Mouse (Mus musculus) G1E (cell line): Measurements from ENCODE around the gene Naglu. TPM values are rescaled to one million over a fixed set of nuclear protein-coding genes. Genes with fewer than 3 reads are reported as not detected.

Source experiments
- ATAC-seq: 2 replicates; pipeline ENCODE4 v1.8.0; 2016; ENCODE audit warnings: mild to moderate bottlenecking; ENCODE audit not compliant: insufficient number of reproducible peaks, poor library complexity, low FRiP score, severe bottlenecking; ENCODE audit errors: extremely low read depth
- DNase-seq: peaks from one replicate; pipeline ENCODE4 v3.0.0; 2012; ENCODE audit warnings: low spot score
- H3K27me3 ChIP-seq: 2 replicates; pipeline ENCODE4 v1.6.1; 2012; ENCODE audit warnings: mild to moderate bottlenecking, low read length, inconsistent platforms; ENCODE audit not compliant: insufficient read depth
- H3K36me3 ChIP-seq: replicated peaks from 2 replicates; pipeline ENCODE3; 2012; ENCODE audit warnings: mild to moderate bottlenecking, inconsistent platforms
- H3K4me1 ChIP-seq: 2 replicates; pipeline ENCODE4 v1.6.1; 2012; ENCODE audit warnings: low read depth, low read length, inconsistent platforms, mixed read lengths; ENCODE audit not compliant: insufficient read depth
- H3K4me3 ChIP-seq: 2 replicates; pipeline ENCODE4 v1.5.1; 2012; ENCODE audit warnings: low read depth, mild to moderate bottlenecking, inconsistent platforms, low read length, moderate library complexity, mixed read lengths
- H3K9me3 ChIP-seq: replicated peaks from 2 replicates; pipeline ENCODE4 v1.6.1; 2012; ENCODE audit warnings: inconsistent platforms
- CTCF ChIP-seq: IDR thresholded peaks from 2 replicates; pipeline ENCODE4 v1.5.1; 2012; ENCODE audit warnings: low read depth, low read length, inconsistent platforms, mixed read lengths
- GATA1 ChIP-seq: IDR thresholded peaks from 2 replicates; pipeline ENCODE4 v1.6.1; 2012; ENCODE audit warnings: borderline replicate concordance, low read length, inconsistent platforms, mixed read lengths
- GATA2 ChIP-seq: IDR thresholded peaks from 2 replicates; pipeline ENCODE4 v1.6.1; 2012; ENCODE audit warnings: low read depth, low read length, inconsistent platforms, borderline replicate concordance
- POLR2AphosphoS5 ChIP-seq: IDR thresholded peaks from 2 replicates; pipeline ENCODE4 v1.6.1; 2012; ENCODE audit warnings: low read depth, low read length, inconsistent platforms; ENCODE audit not compliant: insufficient replicate concordance
- TAL1 ChIP-seq: conservative IDR thresholded peaks from 2 replicates; pipeline ENCODE4 v1.6.1; 2012; ENCODE audit warnings: low read depth, low read length, inconsistent platforms, mixed read lengths
- polyA plus RNA-seq: library from polyadenylated mRNA; stranded (reverse); fragments of >175 nt; gene quantifications from 2 replicates; pipeline ENCODE4 v1.2.3, GENCODE M21; 2012
- total RNA-seq, 2 experiments: library from RNA; stranded (forward) in 1 of 2; stranded (reverse) in 1 of 2; fragments of 200-1000 nt in 1 of 2; fragments of >200 nt in 1 of 2; fragmentation: Nextera tagmentation in 1 of 2; gene quantifications; 2 replicates each; pipeline ENCODE4 v1.2.3; 2014 to 2017

The Naglu gene
- total and polyA plus RNA-seq, 3 experiments = 6.3 to 14.2 (median 6.4) TPM

DNA sequence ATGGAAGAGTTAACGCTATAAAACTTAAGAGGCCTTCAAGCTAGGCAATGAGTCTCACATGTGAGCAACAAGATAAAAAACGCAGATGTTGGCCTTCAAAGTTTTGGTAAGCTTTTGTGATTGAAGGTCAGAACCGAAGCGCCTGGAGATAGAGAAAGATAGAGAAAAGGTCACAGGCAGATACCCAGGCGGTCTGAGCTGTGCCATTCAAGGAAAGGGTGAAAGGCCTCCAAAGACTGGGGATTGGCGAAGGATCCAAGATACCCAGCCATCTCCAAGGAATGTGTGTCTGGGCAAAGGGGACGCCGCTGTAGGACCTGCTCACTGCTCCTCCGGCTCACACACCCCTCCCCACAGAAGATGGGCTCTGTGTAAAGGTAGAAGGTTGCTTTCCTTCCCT lies 4.8 kb upstream of the Naglu start:
- Histone ChIP-seq H3K4me3 (no peak overlapping the region), H3K27me3 (no peaks in the 10 kb centered on the region), H3K36me3 (peaks cover 38% of the 10 kb centered on the region), H3K9me3 (no peaks in the 10 kb centered on the region), H3K4me1 (peaks cover 62% of the 10 kb centered on the region)
- DNase-seq (no peak), ATAC-seq (no peak)
- TF ChIP-seq GATA1 (no peak), GATA2 (no peak), CTCF (no peak), TAL1 (no peak), POLR2AphosphoS5 (no peak)

DNA sequence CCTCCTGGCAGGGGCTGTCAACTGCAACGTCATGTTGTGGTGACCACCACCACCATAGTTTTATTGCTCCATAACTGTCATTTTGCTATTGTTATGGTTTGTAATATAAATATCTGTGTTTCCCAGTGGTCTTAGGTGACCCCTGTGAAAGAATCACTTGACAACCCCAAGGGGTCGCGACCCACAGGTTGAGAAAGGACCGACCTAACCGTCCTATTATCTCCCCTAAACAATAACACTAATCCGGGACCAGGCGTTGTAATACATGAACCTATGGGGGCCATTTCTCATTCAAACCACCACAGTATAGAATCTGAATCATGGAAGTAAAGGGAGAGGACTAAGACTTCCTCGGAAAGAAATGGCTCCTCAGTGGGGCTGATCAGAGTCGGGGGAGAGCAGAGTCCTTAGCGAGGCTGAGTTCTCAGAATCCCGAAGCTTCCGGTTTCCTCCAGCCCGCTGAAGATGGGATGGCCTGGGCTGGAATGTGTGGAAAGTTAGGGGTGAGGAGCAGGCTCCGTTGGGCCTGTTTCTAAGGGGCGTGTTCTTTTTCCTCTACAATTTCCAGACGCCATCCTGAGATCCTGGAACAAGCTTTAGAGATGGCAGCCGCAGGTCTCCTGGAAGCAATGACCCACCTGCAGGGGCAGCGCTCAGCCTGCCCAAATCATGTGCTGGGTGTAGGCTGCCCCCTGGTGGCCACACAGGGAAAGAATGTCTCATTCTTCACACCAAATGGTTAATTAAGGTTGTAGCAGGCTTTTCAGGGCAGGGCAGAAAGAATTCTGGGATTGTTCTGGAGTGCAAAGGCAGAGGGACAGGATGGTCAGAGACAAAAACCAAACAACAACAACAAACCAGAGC lies 3.0 kb upstream of the Naglu start:
- Histone ChIP-seq H3K4me3 (peak overlapping the region; percentile 49; the same call in 1 of the 2 replicates), H3K9me3 (no peaks in the 10 kb centered on the region), H3K4me1 (peaks cover 70% of the 10 kb centered on the region), H3K36me3 (peaks cover 24% of the 10 kb centered on the region), H3K27me3 (peaks cover 8% of the 10 kb centered on the region; the same call in 1 of the 2 replicates)
- DNase-seq (peak; percentile 28), ATAC-seq (no peak)
- no peak for TF ChIP-seq TAL1
- peak; percentile 83 for TF ChIP-seq CTCF

DNA sequence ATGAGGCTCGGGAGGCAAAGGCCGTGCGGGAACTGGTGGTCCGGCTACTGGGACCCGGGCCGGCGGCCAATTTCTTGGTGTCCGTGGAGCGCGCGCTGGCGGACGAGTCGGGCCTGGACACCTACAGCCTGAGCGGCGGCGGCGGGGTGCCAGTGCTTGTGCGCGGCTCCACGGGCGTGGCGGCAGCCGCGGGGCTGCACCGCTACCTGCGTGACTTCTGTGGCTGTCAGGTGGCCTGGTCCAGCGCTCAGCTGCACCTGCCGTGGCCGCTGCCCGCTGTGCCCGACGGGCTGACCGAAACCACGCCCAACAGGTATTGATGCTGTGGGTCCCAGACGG lies 346 bp downstream of the Naglu start:
- Histone ChIP-seq H3K36me3 (peaks cover 20% of the 10 kb centered on the region), H3K9me3 (no peaks in the 10 kb centered on the region), H3K27me3 (peaks cover 18% of the 10 kb centered on the region; the same call in 1 of the 2 replicates), H3K4me1 (peaks cover 47% of the 10 kb centered on the region), H3K4me3 (peak overlapping the region; percentile 89)
- ATAC-seq (no peak), DNase-seq (no peak)
- TF ChIP-seq CTCF = no peak
- no peak for TF ChIP-seq POLR2AphosphoS5
- no peak for TF ChIP-seq TAL1
- TF ChIP-seq GATA1 = no peak
- TF ChIP-seq GATA2 = no peak

DNA sequence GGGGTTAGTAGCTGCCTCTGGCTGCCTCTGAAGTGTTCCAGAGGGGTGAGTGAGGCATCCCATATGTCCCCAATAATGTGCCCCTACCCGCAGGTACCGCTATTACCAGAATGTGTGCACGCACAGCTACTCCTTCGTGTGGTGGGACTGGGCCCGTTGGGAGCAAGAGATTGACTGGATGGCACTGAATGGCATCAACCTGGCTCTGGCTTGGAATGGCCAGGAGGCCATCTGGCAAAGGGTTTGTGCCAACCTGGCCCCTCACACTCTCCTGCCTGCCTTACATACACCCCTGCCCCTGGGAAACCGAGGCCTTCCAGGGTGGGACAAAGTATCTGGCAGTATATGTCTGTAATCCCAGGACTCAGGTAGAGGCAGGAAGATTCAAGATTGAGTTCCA lies 1.2 kb downstream of the Naglu start:
- Histone ChIP-seq H3K9me3 (no peaks in the 10 kb centered on the region), H3K36me3 (peaks cover 21% of the 10 kb centered on the region), H3K4me3 (no peak overlapping the region; the same call in 1 of the 2 replicates), H3K27me3 (peaks cover 19% of the 10 kb centered on the region; the same call in 1 of the 2 replicates), H3K4me1 (peaks cover 42% of the 10 kb centered on the region)
- TF ChIP-seq POLR2AphosphoS5 (no peak), GATA2 (no peak), GATA1 (no peak), TAL1 (no peak), CTCF (no peak)
- no peak for ATAC-seq
- DNase-seq = no peak

DNA sequence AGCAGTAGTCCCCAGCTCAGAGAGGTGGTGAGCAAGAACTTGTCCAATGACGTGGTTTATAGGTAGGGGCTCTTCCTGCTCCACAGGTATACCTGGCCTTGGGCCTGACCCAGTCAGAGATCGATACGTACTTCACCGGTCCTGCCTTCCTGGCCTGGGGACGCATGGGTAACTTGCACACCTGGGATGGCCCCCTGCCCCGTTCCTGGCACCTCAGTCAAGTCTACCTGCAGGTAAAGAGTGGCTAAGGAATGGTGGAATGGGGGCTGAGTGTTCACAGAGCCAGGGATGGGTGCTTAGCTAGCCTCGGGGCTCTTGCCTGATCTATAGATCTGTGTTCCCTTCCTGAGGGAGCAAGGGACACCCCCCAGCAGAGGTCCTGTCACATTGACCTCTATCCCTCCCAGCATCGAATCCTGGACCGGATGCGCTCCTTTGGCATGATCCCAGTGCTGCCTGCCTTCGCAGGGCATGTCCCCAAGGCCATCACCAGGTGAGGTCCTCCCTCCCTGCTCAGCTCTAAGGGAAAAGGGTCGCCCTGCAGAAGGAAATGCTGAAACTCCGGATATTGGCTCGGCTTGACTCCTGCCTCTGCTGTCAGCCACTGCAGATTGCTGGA lies 2.1 kb downstream of the Naglu start:
- no peak for TF ChIP-seq GATA1
- TF ChIP-seq TAL1 = no peak
- no peak for TF ChIP-seq GATA2
- no peak for DNase-seq
- Histone ChIP-seq H3K27me3 (peaks cover 24% of the 10 kb centered on the region; the same call in 1 of the 2 replicates), H3K4me1 (peaks cover 36% of the 10 kb centered on the region), H3K9me3 (no peaks in the 10 kb centered on the region), H3K36me3 (peaks cover 30% of the 10 kb centered on the region), H3K4me3 (no peak overlapping the region)
- no peak for ATAC-seq

DNA sequence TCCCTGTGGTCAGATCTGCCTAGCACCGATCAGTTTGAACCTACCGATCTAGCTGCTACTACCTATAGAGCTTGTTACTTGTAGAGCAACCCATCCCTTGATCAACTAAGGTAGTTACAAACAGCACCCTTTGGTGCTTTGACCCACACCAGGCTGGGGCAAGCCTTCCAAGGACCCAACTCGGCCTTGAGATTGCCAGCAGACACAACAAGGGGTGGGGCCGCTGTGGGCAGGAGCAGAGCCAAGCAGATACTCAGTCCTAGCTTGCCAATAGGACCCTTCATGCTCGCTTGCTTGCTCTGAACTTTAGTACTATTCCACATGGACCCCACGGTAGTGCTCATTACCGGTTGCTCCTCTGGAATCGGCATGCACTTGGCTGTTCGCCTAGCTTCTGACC lies 8.3 kb downstream of the Naglu start, which contains the start of gene Hsd17b1:
Gene Hsd17b1, plus strand, starts transcription at position 291 of the 400 bp plus-strand sequence.
- H3K9me3 ChIP-seq = no peaks in the 10 kb centered on the region
- DNase-seq (no peak), ATAC-seq (no peak)
- TF ChIP-seq GATA2 = no peak
- TF ChIP-seq CTCF = no peak
- TF ChIP-seq GATA1 = no peak
- TF ChIP-seq TAL1 = no peak
- peaks cover 39% of the 10 kb centered on the region for H3K4me1 ChIP-seq
- no peak within 1 kb of the TSS for H3K4me3 ChIP-seq
- peaks cover 26% of the 10 kb centered on the region for H3K27me3 ChIP-seq
- peaks cover 23% of the 10 kb centered on the region for H3K36me3 ChIP-seq
